Mouse (Mus musculus) 3T3-L1 (cell line): Measurements from ENCODE around the gene Mgat4c.
A peak's percentile ranks its signal among the peaks of the same experiment; 100 is the strongest.

ENCODE experiments used
- DNase-seq: peaks from one replicate; pipeline ENCODE4 v3.0.0-alpha.2; 2015; ENCODE audit warnings: low read depth, low spot score

Mgat4c gene

DNA sequence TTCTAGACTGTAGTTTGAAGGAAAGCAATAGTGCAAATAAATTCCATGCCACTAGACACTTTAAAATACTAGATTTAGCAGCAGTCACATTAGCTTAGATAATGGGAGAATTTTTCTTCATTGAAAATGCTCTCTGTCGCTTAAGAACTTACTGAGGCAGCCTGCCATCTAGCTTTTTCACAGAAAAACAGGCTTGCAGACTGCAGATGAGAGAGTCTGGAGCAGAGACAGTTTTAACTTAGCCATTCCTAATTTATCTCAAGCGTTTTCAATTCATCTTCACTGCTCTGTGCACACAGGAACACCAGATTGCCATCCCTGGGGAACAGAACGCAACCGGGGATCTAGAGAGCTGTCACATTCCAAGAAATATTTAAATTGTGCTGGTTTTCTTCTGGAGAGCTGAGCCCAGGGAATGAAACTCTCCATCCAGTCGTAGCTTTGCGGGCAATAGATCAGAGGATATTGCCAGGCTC, at the start of gene Mgat4c:
TSS of gene Mgat4c (plus strand) at position 51 of the 476 bp plus-strand sequence.
- no peak for DNase-seq

GRCm38 (mm10) chr10:101635266-101635665, 46.0 kb upstream of the Mgat4c start:
- peak; percentile 11 for DNase-seq

GRCm38 (mm10) chr10:101641048-101641447, 40.2 kb upstream of the Mgat4c start:
- no peak for DNase-seq

DNA sequence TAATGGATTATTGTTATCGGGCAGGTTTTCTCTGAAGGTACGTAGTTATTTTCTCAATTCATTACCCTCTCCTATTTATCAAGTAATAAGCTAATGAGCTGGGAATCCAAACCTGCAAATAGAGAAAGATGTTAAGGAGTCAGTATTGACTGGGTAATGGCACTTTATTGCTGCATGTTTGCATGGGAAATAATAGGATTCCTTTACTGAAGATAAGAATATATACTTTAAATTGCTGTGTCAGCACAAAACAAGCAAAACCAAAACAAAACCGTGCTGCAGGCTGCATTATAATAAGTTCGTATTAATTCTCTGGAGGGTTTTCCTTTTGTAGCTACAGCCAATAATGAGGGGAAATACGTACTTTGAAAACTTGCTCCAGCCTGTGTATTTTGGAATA, 627 bp downstream of the Mgat4c start:
- DNase-seq, result no peak

- no peak for DNase-seq
These were observed 80.5 kb downstream of the Mgat4c start for GRCm38 (mm10) chr10:101761828-101762227.

DNA sequence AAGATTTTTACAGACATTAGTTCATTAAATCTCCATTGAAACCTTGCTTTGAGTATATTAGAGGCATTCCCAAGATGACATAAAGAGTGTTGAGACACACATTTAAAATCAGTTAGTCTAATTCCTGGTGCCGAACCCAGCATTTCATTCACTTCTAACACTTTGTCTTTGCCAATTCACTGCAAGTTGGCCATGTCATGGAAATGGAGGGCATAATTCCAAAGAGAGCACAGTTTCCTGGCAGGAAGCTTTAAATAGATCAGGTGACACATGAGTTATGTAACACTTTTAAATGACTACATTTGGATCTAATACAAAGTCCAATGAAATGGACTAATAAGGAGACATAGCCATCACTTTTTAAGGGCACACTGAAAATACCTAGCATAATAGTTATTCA, 89.4 kb downstream of the Mgat4c start:
- no peak for DNase-seq

DNA sequence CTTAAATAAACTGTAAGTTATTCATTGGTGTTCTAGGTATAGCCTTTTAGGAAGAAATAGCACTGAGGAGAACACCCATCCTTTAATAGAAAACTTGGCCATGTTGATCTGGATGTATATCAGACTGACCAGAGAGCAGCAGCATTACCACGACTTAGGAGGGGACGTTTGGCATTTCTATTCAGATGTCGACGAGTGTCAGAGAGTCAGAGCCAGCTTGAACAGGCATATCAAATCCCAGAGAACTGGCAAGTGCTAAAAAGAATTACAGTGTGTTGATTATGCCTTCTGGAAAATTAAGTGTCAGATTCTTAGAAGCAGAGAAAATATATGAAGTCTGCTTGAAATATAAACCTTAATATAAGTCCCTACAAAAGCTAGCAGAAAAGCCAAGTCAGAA, 89.9 kb downstream of the Mgat4c start:
- no peak for DNase-seq

DNA sequence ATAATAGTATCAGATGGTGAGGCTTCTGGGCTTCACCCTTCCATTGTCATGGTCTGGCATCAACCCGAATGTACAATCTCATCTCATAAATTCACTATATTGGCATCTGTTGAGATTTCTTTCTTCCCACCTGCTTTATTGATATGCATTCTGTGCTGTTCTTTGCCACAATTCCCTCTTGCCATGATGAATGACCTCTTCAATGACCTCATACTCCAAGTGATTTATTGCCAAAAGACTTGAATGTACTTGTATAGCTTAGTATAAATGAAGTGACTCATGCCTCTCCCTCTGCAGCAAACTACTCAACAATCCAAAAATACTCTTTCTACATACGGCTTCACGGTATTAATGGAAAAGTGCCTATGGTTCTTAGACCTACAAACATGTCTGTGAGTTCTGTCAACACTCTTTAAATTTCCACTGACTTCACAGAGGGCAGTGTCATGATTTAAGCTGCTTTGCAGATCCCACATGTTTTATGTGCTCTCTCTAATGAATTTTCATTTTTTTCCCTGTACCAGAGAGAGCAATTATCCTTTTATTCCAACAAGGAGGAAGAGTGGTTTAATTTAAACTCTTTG, 102.0 kb downstream of the Mgat4c start:
- no peak for DNase-seq

- DNase-seq, result no peak
These were observed 114.2 kb downstream of the Mgat4c start for GRCm38 (mm10) chr10:101795507-101795906.

GRCm38 (mm10) chr10:101798831-101799474, 117.7 kb downstream of the Mgat4c start:
- no peak for DNase-seq

DNA sequence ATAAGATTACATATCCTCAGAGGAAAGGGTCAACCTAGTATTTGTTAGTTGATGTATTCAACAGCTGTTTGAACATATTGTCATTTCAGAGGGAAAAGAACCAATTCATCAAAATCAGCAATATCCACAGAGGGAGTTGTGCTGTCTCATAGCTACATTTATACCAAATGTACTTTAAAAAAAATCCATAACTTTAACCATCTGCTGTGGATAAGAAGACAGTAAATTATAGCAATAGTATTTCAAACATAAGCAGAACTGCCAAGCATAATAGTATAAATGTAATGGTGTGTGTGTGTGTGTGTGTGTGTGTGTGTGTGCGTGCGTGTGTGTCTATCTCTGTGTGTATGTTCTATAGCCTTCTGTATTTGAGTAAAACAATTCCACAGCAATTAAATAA, 127.5 kb downstream of the Mgat4c start:
- DNase-seq, result no peak

GRCm38 (mm10) chr10:101816902-101817301, 135.6 kb downstream of the Mgat4c start:
- DNase-seq, result no peak

- no peak for DNase-seq
These were observed 146.7 kb downstream of the Mgat4c start for GRCm38 (mm10) chr10:101827944-101828343.

DNA sequence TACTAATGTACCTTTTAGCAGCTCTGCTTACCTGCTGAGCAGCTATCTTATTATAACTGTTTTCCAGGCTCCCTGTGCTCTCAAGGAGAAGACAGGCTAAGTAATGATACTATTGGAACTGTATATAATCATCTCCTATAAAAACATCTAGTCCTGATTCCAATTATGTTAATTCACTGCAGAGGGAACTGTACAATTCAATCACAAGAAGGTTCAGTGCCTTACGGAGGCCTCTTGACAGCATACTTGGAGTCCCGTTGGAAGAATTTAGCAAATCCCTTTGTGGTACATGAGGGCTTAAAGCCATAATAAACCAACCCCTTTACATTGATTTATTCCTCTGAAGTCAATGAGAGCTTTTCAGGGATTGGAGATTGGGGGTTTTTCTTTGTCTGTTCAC, 174.8 kb downstream of the Mgat4c start:
- no peak for DNase-seq

- DNase-seq, result no peak
These were observed 208.6 kb downstream of the Mgat4c start for GRCm38 (mm10) chr10:101889866-101890265.

DNA sequence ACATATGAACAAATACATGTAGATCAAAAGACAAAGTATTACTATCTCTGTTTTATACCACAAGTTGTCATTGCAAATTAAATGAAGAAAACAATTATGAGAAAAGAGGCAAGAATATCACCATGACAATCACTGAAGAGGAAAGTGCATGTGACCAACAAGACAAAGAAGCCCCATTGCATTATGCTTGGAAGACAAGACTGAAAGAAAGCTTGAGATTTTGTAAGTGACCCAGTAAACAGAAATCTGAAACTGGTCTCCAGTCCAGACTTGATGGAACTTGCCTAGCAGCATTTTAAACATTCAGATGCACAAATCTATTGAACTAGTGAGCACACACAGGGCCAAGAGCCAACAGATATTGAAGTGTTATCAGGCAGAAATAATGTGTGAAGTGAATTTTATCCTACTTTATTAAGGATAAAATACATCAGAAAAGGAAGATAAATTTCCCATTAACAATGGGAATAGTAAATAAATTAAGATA, 236.1 kb downstream of the Mgat4c start:
- DNase-seq, result no peak

- DNase-seq, result no peak
These were observed 316.3 kb downstream of the Mgat4c start for GRCm38 (mm10) chr10:101997612-101998011.

DNA sequence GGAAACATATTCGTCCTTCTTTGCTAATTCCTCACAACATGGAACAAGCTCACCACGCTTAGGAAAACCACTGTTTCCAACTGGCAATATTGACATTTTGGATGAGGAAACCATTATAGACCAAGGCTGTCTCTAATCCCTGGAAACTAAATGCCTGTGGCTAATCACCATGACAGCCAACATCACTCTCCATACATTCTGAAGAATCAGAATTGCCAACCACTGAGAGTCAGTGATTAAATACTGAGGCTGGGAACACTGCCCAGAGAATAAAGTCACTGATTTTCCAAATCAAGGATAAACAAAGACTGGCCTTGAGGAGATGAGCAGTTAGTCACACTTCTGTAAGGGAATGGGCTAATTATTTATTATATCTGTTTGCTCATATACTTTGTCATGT, 361.2 kb downstream of the Mgat4c start:
- DNase-seq, result no peak

DNA sequence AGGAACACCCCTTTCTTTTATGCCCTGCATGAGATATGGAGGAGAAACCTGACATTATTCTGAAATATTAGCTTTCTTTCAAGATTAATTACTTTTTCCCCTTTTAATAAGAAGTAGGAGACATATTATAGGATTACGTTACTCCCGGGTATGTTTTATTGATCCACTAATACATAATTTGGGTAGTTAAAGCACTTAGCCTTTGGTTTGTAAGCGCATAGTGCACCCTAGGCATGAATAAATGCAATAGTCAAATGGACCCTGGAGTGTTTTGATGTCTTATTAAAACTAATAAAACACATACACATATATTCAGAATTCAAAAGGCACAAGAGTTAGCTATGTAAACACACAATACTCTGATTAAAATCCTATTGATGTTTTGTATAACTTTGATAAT, 374.9 kb downstream of the Mgat4c start:
- no peak for DNase-seq

- DNase-seq, result no peak
These were observed 375.8 kb downstream of the Mgat4c start for GRCm38 (mm10) chr10:102056975-102057565.

DNA sequence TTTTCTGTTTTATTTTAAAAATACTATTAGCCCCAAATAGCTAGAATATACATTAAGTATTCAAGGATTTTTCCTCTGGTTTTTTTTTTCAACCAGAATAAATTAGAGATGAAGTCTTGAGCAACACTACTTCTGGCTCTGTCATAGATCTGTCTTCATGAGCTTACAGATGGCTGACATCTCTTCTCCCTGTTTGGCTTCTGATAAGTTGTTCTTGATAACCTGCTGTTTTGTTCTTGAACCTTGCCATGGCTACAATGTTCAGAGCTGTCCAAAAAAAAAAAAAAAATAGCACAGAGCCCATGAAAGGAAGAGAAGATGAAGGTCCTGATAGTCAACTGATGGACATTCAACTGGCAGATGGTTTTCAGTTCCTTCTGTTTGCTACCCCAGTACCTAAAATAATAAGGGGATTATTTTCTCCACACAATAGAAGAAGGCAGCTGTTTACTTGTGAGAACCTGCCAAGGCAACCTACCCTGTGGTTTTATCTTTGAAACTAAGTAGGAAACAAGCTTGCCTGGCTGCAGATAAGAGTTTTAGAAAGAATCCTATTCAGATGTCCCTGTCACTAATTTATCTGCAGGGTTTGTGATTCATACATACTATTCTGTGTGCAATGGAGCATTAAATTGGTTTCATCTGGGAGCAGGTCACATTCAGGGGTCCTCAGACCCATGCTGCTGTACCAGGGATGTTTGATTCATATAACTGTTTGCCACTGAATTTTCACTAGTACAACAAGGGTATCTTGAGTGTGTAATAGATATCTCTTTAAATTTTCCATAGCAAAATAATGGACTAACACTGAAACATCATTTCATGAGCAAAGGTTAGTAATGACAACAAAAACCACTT, 393.5 kb downstream of the Mgat4c start:
- DNase-seq, result no peak

DNA sequence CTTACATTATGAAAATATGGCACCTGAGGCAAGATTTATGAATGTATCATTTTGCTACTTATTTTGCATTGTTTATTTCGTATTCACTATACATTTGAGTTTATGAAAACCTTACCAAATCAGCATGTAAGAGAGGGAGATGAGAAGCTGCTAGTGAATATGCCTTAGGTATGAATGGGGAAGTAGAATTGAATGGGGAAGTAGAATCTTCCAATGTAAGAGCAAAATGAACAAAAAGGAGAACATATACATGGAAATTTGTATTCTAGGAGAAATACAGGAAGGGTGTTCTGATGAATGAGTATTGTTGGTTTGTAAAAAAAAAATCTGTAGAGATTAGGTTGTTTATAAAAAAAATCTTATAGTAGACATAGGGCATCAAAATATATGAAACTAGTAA, 441.9 kb downstream of the Mgat4c start:
- DNase-seq, result no peak
